Mouse (Mus musculus) lung, embryonic 15.5 days (tissue): ENCODE measurements around the gene Olfr592. TPM values are rescaled to one million over a fixed set of nuclear protein-coding genes. Genes with fewer than 3 reads are reported as not detected.
"Not testable (repeated sequence)": the region's sequence is repeated elsewhere in the genome, so short reads cannot be mapped to it uniquely, and the experiment has no call there.

Experiments used
- ATAC-seq: fragments of 200-750 bp; cut with Nextera tagmentation; 2 replicates; pipeline ENCODE4 v1.8.0; 2017; ENCODE audit warnings: moderate number of reproducible peaks, borderline replicate concordance; ENCODE audit not compliant: low FRiP score, low TSS enrichment; ENCODE audit errors: extremely low read depth
- H3K27ac ChIP-seq: fragments of 300-500 bp; sonication (generic); 2 replicates; pipeline ENCODE4 v1.5.1; 2015; ENCODE audit warnings: moderate library complexity, mild to moderate bottlenecking, inconsistent platforms
- H3K27me3 ChIP-seq: fragments of 300-500 bp; sonication (generic); 2 replicates; pipeline ENCODE4 v1.6.1; 2015; ENCODE audit warnings: inconsistent platforms
- H3K36me3 ChIP-seq: fragments of 300-500 bp; sonication (generic); 2 replicates; pipeline ENCODE4 v1.6.1; 2015; ENCODE audit warnings: inconsistent platforms
- H3K4me1 ChIP-seq: fragments of 300-500 bp; sonication (generic); 2 replicates; pipeline ENCODE4 v1.6.1; 2015; ENCODE audit warnings: inconsistent platforms
- H3K4me2 ChIP-seq: fragments of 300-500 bp; sonication (generic); 2 replicates; pipeline ENCODE4 v1.6.1; 2015; ENCODE audit warnings: inconsistent platforms, mild to moderate bottlenecking, moderate library complexity
- H3K4me3 ChIP-seq: fragments of 300-500 bp; sonication (generic); 2 replicates; pipeline ENCODE4 v1.5.1; 2015; ENCODE audit warnings: mild to moderate bottlenecking, inconsistent platforms
- H3K9ac ChIP-seq: fragments of 300-500 bp; sonication (generic); 2 replicates; pipeline ENCODE4 v1.6.1; 2015; ENCODE audit warnings: inconsistent platforms
- H3K9me3 ChIP-seq: fragments of 300-500 bp; sonication (generic); 2 replicates; pipeline ENCODE4 v1.6.1; 2016; ENCODE audit warnings: inconsistent platforms
- WGBS: fragments of 180-500 bp; shearing (Covaris S2); methylation state at CpG from one replicate; pipeline ENCODE4 v1.1.7; 2015; 5-methylcytosine and 5-hydroxymethylcytosine counted together
- polyA plus RNA-seq: library from polyadenylated mRNA; unstranded; fragments of >200 nt; fragmentation: Nextera tagmentation; extraction: Ambion mirVana; gene quantifications from 2 replicates; pipeline ENCODE4 v1.2.1, GENCODE M21; 2015

Olfr592 gene
- not detected in 2 replicates for polyA plus RNA-seq

GRCm38 (mm10) chr7:103184503-103184902 is at the start of gene Olfr592:
TSS of gene Olfr592 (plus strand) at chr7:103184803.
- H3K27ac ChIP-seq, H3K4me3 ChIP-seq, H3K4me2 ChIP-seq, H3K36me3 ChIP-seq, H3K9ac ChIP-seq, ATAC-seq, H3K4me1 ChIP-seq, H3K9me3 ChIP-seq, H3K27me3 ChIP-seq: not testable (repeated sequence)
- WGBS, result 55% methylated on average over 1 of the region's 1 CpGs

- no peaks in the 10 kb centered on the region for H3K4me1 ChIP-seq
- H3K27ac ChIP-seq, result no peak within 1 kb of the TSS
- WGBS, result 73% methylated on average over 1 of the region's 1 CpGs
- no peaks in the 10 kb centered on the region for H3K36me3 ChIP-seq
- H3K9me3 ChIP-seq, result no peaks in the 10 kb centered on the region
- no peaks in the 10 kb centered on the region for H3K27me3 ChIP-seq
- no peak for ATAC-seq
- no peak within 1 kb of the TSS for H3K4me2 ChIP-seq
- H3K9ac ChIP-seq, result no peak within 1 kb of the TSS
- H3K4me3 ChIP-seq, result no peak within 1 kb of the TSS
Measured at GRCm38 (mm10) chr7:103140579-103140978, 44.0 kb upstream of the Olfr592 start, which contains the start of gene Olfr588-ps1. TSS of gene Olfr588-ps1 (plus strand) at chr7:103140879.

GRCm38 (mm10) chr7:103156256-103156655 is 28.3 kb upstream of the Olfr592 start, which contains the start of gene Olfr589:
TSS of gene Olfr589 (minus strand) at chr7:103156356.
- Histone ChIP-seq H3K27ac (no peak within 1 kb of the TSS), H3K4me1 (no peaks in the 10 kb centered on the region), H3K36me3 (no peaks in the 10 kb centered on the region), H3K9me3 (no peaks in the 10 kb centered on the region), H3K4me2 (no peak within 1 kb of the TSS), H3K4me3 (no peak within 1 kb of the TSS), H3K27me3 (no peaks in the 10 kb centered on the region), H3K9ac (no peak within 1 kb of the TSS)
- WGBS, result 32% methylated on average over 2 of the region's 2 CpGs
- no peak for ATAC-seq

GRCm38 (mm10) chr7:103169697-103170096 is 14.9 kb upstream of the Olfr592 start:
- no peak overlapping the region for H3K4me2 ChIP-seq
- H3K9me3 ChIP-seq, result no peaks in the 10 kb centered on the region
- no peak overlapping the region for H3K27ac ChIP-seq
- no peaks in the 10 kb centered on the region for H3K4me1 ChIP-seq
- H3K27me3 ChIP-seq, result no peaks in the 10 kb centered on the region
- no peak overlapping the region for H3K9ac ChIP-seq
- H3K4me3 ChIP-seq, result no peak overlapping the region
- no peak for ATAC-seq
- H3K36me3 ChIP-seq, result no peaks in the 10 kb centered on the region
- 74% methylated on average over 5 of the region's 5 CpGs for WGBS

- Histone ChIP-seq H3K27me3 (no peaks in the 10 kb centered on the region), H3K4me1 (no peaks in the 10 kb centered on the region), H3K9me3 (no peaks in the 10 kb centered on the region), H3K4me3 (no peak within 1 kb of the TSS), H3K4me2 (no peak within 1 kb of the TSS), H3K27ac (no peak within 1 kb of the TSS), H3K36me3 (no peaks in the 10 kb centered on the region), H3K9ac (no peak within 1 kb of the TSS)
- ATAC-seq, result no peak
- WGBS, result 82% methylated on average over 1 of the region's 1 CpGs
Measured at GRCm38 (mm10) chr7:103178240-103178639, 6.4 kb upstream of the Olfr592 start, which contains the start of gene Olfr591. TSS of gene Olfr591 (minus strand) at chr7:103178340.

- WGBS, result 62% methylated on average over 1 of the region's 1 CpGs
- ATAC-seq, result no peak
Measured at GRCm38 (mm10) chr7:103211562-103211961, 27.0 kb downstream of the Olfr592 start, which contains the start of gene Olfr593. TSS of gene Olfr593 (plus strand) at chr7:103211862.

GRCm38 (mm10) chr7:103212050-103212449 is 27.4 kb downstream of the Olfr592 start:
- H3K36me3 ChIP-seq, H3K27me3 ChIP-seq, H3K4me2 ChIP-seq, H3K4me3 ChIP-seq, H3K9ac ChIP-seq, H3K4me1 ChIP-seq, H3K27ac ChIP-seq, ATAC-seq, H3K9me3 ChIP-seq: not testable (repeated sequence)
- WGBS, result 77% methylated on average over 5 of the region's 5 CpGs

More at GRCm38 (mm10) chr7:103211562-103211961, 27.0 kb downstream of the Olfr592 start, which contains the start of gene Olfr593:
- no peaks in the 10 kb centered on the region for H3K9me3 ChIP-seq
- H3K4me3 ChIP-seq, result no peak within 1 kb of the TSS
- H3K4me1 ChIP-seq, result no peaks in the 10 kb centered on the region
- no peaks in the 10 kb centered on the region for H3K27me3 ChIP-seq
- no peak within 1 kb of the TSS for H3K27ac ChIP-seq
- no peak within 1 kb of the TSS for H3K4me2 ChIP-seq
- no peaks in the 10 kb centered on the region for H3K36me3 ChIP-seq
- H3K9ac ChIP-seq, result no peak within 1 kb of the TSS

- Histone ChIP-seq H3K4me1 (no peaks in the 10 kb centered on the region), H3K4me2 (no peak within 1 kb of the TSS), H3K9me3 (no peaks in the 10 kb centered on the region), H3K27me3 (no peaks in the 10 kb centered on the region), H3K36me3 (no peaks in the 10 kb centered on the region), H3K4me3 (no peak within 1 kb of the TSS), H3K27ac (no peak within 1 kb of the TSS), H3K9ac (no peak within 1 kb of the TSS)
- ATAC-seq, result no peak
Measured at GRCm38 (mm10) chr7:103216696-103217095, 32.1 kb downstream of the Olfr592 start, which contains the start of gene Olfr594. TSS of gene Olfr594 (plus strand) at chr7:103216996.

Other genes starting within 250 kb of the Olfr592 start
- not detected in 2 replicates for gene Olfr573-ps1, start 242.2 kb upstream of the Olfr592 start, polyA plus RNA-seq
- gene Olfr574, start 236.3 kb upstream of the Olfr592 start, polyA plus RNA-seq, result not detected in 2 replicates
- gene Olfr575, start 226.0 kb upstream of the Olfr592 start, polyA plus RNA-seq, result not detected in 2 replicates
- gene Olfr576, start 222.1 kb upstream of the Olfr592 start, polyA plus RNA-seq, result not detected in 2 replicates
- not detected in 2 replicates for gene Olfr577, start 208.9 kb upstream of the Olfr592 start, polyA plus RNA-seq
- not detected in 2 replicates for gene Olfr578, start 195.5 kb upstream of the Olfr592 start, polyA plus RNA-seq
- gene Olfr582, start 146.8 kb upstream of the Olfr592 start, polyA plus RNA-seq, result not detected in 2 replicates
- not detected in 2 replicates for gene Olfr583, start 133.5 kb upstream of the Olfr592 start, polyA plus RNA-seq
- not detected in 2 replicates for gene Olfr584, start 102.9 kb upstream of the Olfr592 start, polyA plus RNA-seq
- gene Olfr585, start 87.1 kb upstream of the Olfr592 start, polyA plus RNA-seq, result not detected in 2 replicates
- not detected in 2 replicates for gene Olfr586, start 59.2 kb upstream of the Olfr592 start, polyA plus RNA-seq
- not detected in 2 replicates for gene Olfr588-ps1, start 43.9 kb upstream of the Olfr592 start, polyA plus RNA-seq
- gene Olfr589, start 28.4 kb upstream of the Olfr592 start, polyA plus RNA-seq, result not detected in 2 replicates
- gene Olfr591, start 6.5 kb upstream of the Olfr592 start, polyA plus RNA-seq, result not detected in 2 replicates
- not detected in 2 replicates for gene Olfr593, start 27.1 kb downstream of the Olfr592 start, polyA plus RNA-seq
- not detected in 2 replicates for gene Olfr594, start 32.2 kb downstream of the Olfr592 start, polyA plus RNA-seq
- not detected in 2 replicates for gene Usp17ld, start 67.7 kb downstream of the Olfr592 start, polyA plus RNA-seq
- gene Olfr596, start 120.8 kb downstream of the Olfr592 start, polyA plus RNA-seq, result not detected in 2 replicates
- gene Olfr597, start 131.5 kb downstream of the Olfr592 start, polyA plus RNA-seq, result not detected in 2 replicates
- not detected in 2 replicates for gene Olfr598, start 138.8 kb downstream of the Olfr592 start, polyA plus RNA-seq
- gene Olfr599, start 151.1 kb downstream of the Olfr592 start, polyA plus RNA-seq, result not detected in 2 replicates
- not detected in 2 replicates for gene Olfr600, start 164.9 kb downstream of the Olfr592 start, polyA plus RNA-seq
- gene Olfr601, start 177.9 kb downstream of the Olfr592 start, polyA plus RNA-seq, result not detected in 2 replicates
- not detected in 2 replicates for gene Olfr603, start 201.4 kb downstream of the Olfr592 start, polyA plus RNA-seq
- not detected in 2 replicates for gene Usp17lc, start 230.3 kb downstream of the Olfr592 start, polyA plus RNA-seq